24 mouse cellular contexts compared by ENCODE assay signal in genomic region chr5:147034283-147034682, GRCm38 (mm10). TPM values are rescaled to one million over a fixed set of nuclear protein-coding genes. Genes with fewer than 3 reads are reported as not detected.
A peak's percentile ranks its signal among the peaks of the same experiment; 100 is the strongest.
DNase-seq lines count a peak whose midpoint lies in the region; ATAC-seq and TF ChIP-seq lines count a peak whose summit lies in the region.
"Had no signal": no experiment of that assay in that cellular context is flagged by ENCODE, and none has a peak within 500 bp of the region (broad histone marks: within the 10 kb centered on the region; RNA-seq: fewer than 3 reads in every experiment).

No protein-coding gene starts in this region.

- intact Hi-C loops in heart, adult 2 months (cut with DNase I) = no loop called here
- intact Hi-C loops in heart, postnatal 10 days (cut with DNase I) = loop anchor here (10.0 kb wide), 1 partner anchor 239 kb away; the partner anchor contains the start of gene Usp12

- TF ChIP-seq POLR2A in heart, adult 2 months (IDR thresholded peaks at IDR 0.05; ENCODE audit: insufficient read depth, low read depth, low read length) = no peak

- peaks cover 39% of the 10 kb centered on the region for H3K4me1 ChIP-seq in heart, adult 2 months (ENCODE audit: control insufficient read depth, insufficient read depth, low read length)
- peaks cover 33% of the 10 kb centered on the region for H3K4me1 ChIP-seq in kidney, embryonic 16.5 days (ENCODE audit: insufficient read depth, low read length)
- peaks cover 45% of the 10 kb centered on the region for H3K4me1 ChIP-seq in brown adipose tissue, adult 24 weeks (ENCODE audit: control insufficient read depth, insufficient read depth, insufficient read length, low read length)
- no peaks in the 10 kb centered on the region for H3K4me1 ChIP-seq in neural tube, embryonic 15.5 days
- H3K4me1 ChIP-seq: forebrain, embryonic 15.5 days had no signal

- 68% methylated on average over 12 of the region's 12 CpGs for WGBS in heart, adult 2 months
- WGBS in kidney, embryonic 16.5 days = 30% methylated on average over 12 of the region's 12 CpGs
- WGBS in neural tube, embryonic 15.5 days = 47% methylated on average over 12 of the region's 12 CpGs

- no peak for TF ChIP-seq EP300 in heart, adult 2 months (IDR thresholded peaks at IDR 0.05; ENCODE audit: insufficient read depth, low read depth, low read length)

- peak overlapping the region; percentile 11; the same call in 1 of the 2 replicates for H3K4me2 ChIP-seq in kidney, embryonic 16.5 days (replicated peaks; ENCODE audit: low read depth, low read length)
- no peak overlapping the region for H3K4me2 ChIP-seq in neural tube, embryonic 15.5 days
- H3K4me2 ChIP-seq: embryonic facial prominence, embryonic 12.5 days; forebrain, embryonic 13.5 days; forebrain, embryonic 15.5 days had no signal

- H3K9ac ChIP-seq in heart, adult 2 months (ENCODE audit: low read depth, low read length) = no peak overlapping the region
- no peak overlapping the region; the same call in 1 of the 2 replicates for H3K9ac ChIP-seq in kidney, embryonic 16.5 days (replicated peaks; ENCODE audit: low read length)
- no peak overlapping the region for H3K9ac ChIP-seq in neural tube, embryonic 15.5 days (replicated peaks)
- H3K9ac ChIP-seq: embryonic facial prominence, embryonic 12.5 days; forebrain, embryonic 13.5 days; forebrain, embryonic 15.5 days; forebrain, postnatal 0 days had no signal

- ATAC-seq in kidney, embryonic 16.5 days (ENCODE audit: low FRiP score, low TSS enrichment) = no peak
- no peak for ATAC-seq in neural tube, embryonic 15.5 days (ENCODE audit: low FRiP score)
- ATAC-seq: activated CD4-positive, CD25-positive, alpha-beta regulatory T cell, adult 4 months; CD4-positive, CD25-positive, alpha-beta regulatory T cell, adult 4 months; forebrain, embryonic 13.5 days; forebrain, embryonic 15.5 days; forebrain, postnatal 0 days; Patski had no signal

- H3K27ac ChIP-seq in heart, adult 2 months = peak overlapping the region; percentile 12; the same call in 1 of the 2 replicates
- no peak overlapping the region for H3K27ac ChIP-seq in kidney, embryonic 16.5 days (ENCODE audit: low read length)
- peak overlapping the region; percentile 83 for H3K27ac ChIP-seq in brown adipose tissue, adult 24 weeks (replicated peaks; ENCODE audit: low read depth, low read length)
- H3K27ac ChIP-seq in neural tube, embryonic 15.5 days (replicated peaks) = no peak overlapping the region
- H3K27ac ChIP-seq: embryonic facial prominence, embryonic 10.5 days; embryonic facial prominence, embryonic 12.5 days; forebrain, embryonic 13.5 days; forebrain, embryonic 15.5 days had no signal

- no peak overlapping the region for H3K4me3 ChIP-seq in heart, adult 2 months
- no peak overlapping the region for H3K4me3 ChIP-seq in kidney, embryonic 16.5 days (ENCODE audit: low read length)
- no peak overlapping the region for H3K4me3 ChIP-seq in brown adipose tissue, adult 24 weeks (ENCODE audit: insufficient read depth, low read depth, low read length)
- no peak overlapping the region for H3K4me3 ChIP-seq in neural tube, embryonic 15.5 days (replicated peaks)
- H3K4me3 ChIP-seq: embryonic facial prominence, embryonic 10.5 days; embryonic facial prominence, embryonic 12.5 days; forebrain, embryonic 13.5 days; forebrain, embryonic 15.5 days had no signal

- H3K27me3 ChIP-seq in heart, adult 2 months (ENCODE audit: control insufficient read depth, insufficient read depth, low read length) = no peaks in the 10 kb centered on the region
- no peaks in the 10 kb centered on the region for H3K27me3 ChIP-seq in kidney, embryonic 16.5 days (ENCODE audit: insufficient read depth, low read length)
- no peaks in the 10 kb centered on the region for H3K27me3 ChIP-seq in neural tube, embryonic 15.5 days (replicated peaks)
- H3K27me3 ChIP-seq: CH12.LX; embryonic facial prominence, embryonic 12.5 days; forebrain, embryonic 13.5 days; forebrain, embryonic 15.5 days; Patski had no signal

- DNase-seq in heart, adult 2 months = no peak
- DNase-seq in heart, postnatal 10 days = no peak
- no peak for DNase-seq in kidney, adult 11 months
- DNase-seq in brain, adult 2 months (ENCODE audit: low read depth, low spot score) = peak; percentile 52
- DNase-seq in layer of hippocampus, adult 9-10 months (ENCODE audit: low spot score) = no peak
- DNase-seq: adrenal gland, adult 8-10 months; adrenal gland, postnatal 14 days; adrenal gland, postnatal 36 days; cerebellum, adult 2 months; cerebellum, postnatal 10 days; cerebellum, postnatal 25 days; forebrain, postnatal 0 days had no signal

- TF ChIP-seq CTCF in heart, adult 2 months (IDR thresholded peaks at IDR 0.05) = no peak

- peaks cover 13% of the 10 kb centered on the region; the same call in 1 of the 2 replicates for H3K36me3 ChIP-seq in heart, adult 2 months (ENCODE audit: control insufficient read depth, insufficient read depth, low read length)
- H3K36me3 ChIP-seq in kidney, embryonic 16.5 days (ENCODE audit: insufficient read depth, low read length) = peaks cover 9% of the 10 kb centered on the region; the same call in 1 of the 2 replicates
- H3K36me3 ChIP-seq in neural tube, embryonic 15.5 days = peaks cover 6% of the 10 kb centered on the region; the same call in 1 of the 2 replicates
- H3K36me3 ChIP-seq: forebrain, embryonic 15.5 days had no signal

- peaks cover 4% of the 10 kb centered on the region; the same call in 1 of the 2 replicates for H3K79me2 ChIP-seq in heart, adult 2 months (replicated peaks; ENCODE audit: control insufficient read depth, insufficient read depth, low read length)

- H3K9me3 ChIP-seq in kidney, embryonic 16.5 days (ENCODE audit: low read length) = no peaks in the 10 kb centered on the region
- no peaks in the 10 kb centered on the region for H3K9me3 ChIP-seq in neural tube, embryonic 15.5 days (replicated peaks)
- H3K9me3 ChIP-seq: embryonic facial prominence, embryonic 10.5 days; embryonic facial prominence, embryonic 12.5 days; forebrain, embryonic 13.5 days; forebrain, embryonic 15.5 days; G1E had no signal

RNA-seq across cellular contexts. Expression of gene Lnx2, which starts 42.1 kb away (rescaled TPM):
- 10 to 100 TPM in 1 of 2 experiments, 1 to 10 TPM in 1; 9.5 to 13.6 TPM for total RNA-seq in heart, adult 2 months (2021)
- 13.2 and 14.5 TPM in 2 replicates for polyA plus RNA-seq in heart, adult 2 months (2012; rRNA removed)
- 10 to 100 TPM; 17.9 to 20.5 TPM for total RNA-seq in heart, postnatal 10 days (2021)
- polyA plus RNA-seq in kidney, embryonic 16.5 days (2015; fragmentation: Nextera tagmentation; extraction: Ambion mirVana) = 16.0 and 17.9 TPM in 2 replicates
- 6.6 and 7.0 TPM in 2 replicates for polyA plus RNA-seq in brown adipose tissue, adult 24 weeks (2012; ENCODE audit: insufficient read depth, insufficient read length, missing spikeins)
- polyA plus RNA-seq in neural tube, embryonic 15.5 days (2015; fragmentation: Nextera tagmentation; extraction: Ambion mirVana) = 4.2 and 6.5 TPM in 2 replicates

RNA-seq across cellular contexts. Expression of gene Polr1d, which starts 42.6 kb away (rescaled TPM):
- 10 to 100 TPM; 66.6 to 74.8 TPM for total RNA-seq in heart, adult 2 months (2021)
- polyA plus RNA-seq in heart, adult 2 months (2012; rRNA removed) = 24.2 and 35.7 TPM in 2 replicates
- total RNA-seq in heart, postnatal 10 days (2021) = 10 to 100 TPM; 83.7 to 88.3 TPM
- polyA plus RNA-seq in kidney, embryonic 16.5 days (2015; fragmentation: Nextera tagmentation; extraction: Ambion mirVana) = 137 and 142 TPM in 2 replicates
- 203 and 223 TPM in 2 replicates for polyA plus RNA-seq in brown adipose tissue, adult 24 weeks (2012; ENCODE audit: insufficient read depth, insufficient read length, missing spikeins)
- 106 and 112 TPM in 2 replicates for polyA plus RNA-seq in neural tube, embryonic 15.5 days (2015; fragmentation: Nextera tagmentation; extraction: Ambion mirVana)

Comparison
In these comparisons a context has a peak if more than half of its experiments do, and no peak if none do; other contexts are left out.
1. H3K27ac ChIP-seq: peak in heart, adult 2 months (single experiment) and brown adipose tissue, adult 24 weeks (single experiment); none in kidney, embryonic 16.5 days (single experiment) and neural tube, embryonic 15.5 days (single experiment).